Mouse (Mus musculus): ENCODE measurements around the gene Tfap2c.

- TF ChIP-seq ZC3H11A (IDR thresholded peaks at IDR 0.05; ENCODE audit: borderline replicate concordance, low read depth, low read length) (no peak), HCFC1 (IDR thresholded peaks at IDR 0.05; ENCODE audit: borderline replicate concordance, insufficient read depth, low read length) (no peak), MAFK (IDR thresholded peaks at IDR 0.05; ENCODE audit: insufficient read depth, low read depth, low read length) (no peak), CHD2 (IDR thresholded peaks at IDR 0.05; ENCODE audit: low read depth, low read length) (0 out of 2 replicates have a peak, but pooled peaks have one; percentile 22)
Observed at GRCm38 (mm10) chr2:172544601-172545127, 4.7 kb upstream of the Tfap2c start.
